Mouse (Mus musculus): ENCODE measurements around the gene Il17c. TPM values are rescaled to one million over a fixed set of nuclear protein-coding genes. Genes with fewer than 3 reads are reported as not detected.

Il17c gene
- total RNA-seq, 2 experiments from 2014 or later, result not detected

- no peak for DNase-seq
Measured at GRCm38 (mm10) chr8:122430646-122431045, 8.8 kb downstream of the Il17c start.

GRCm38 (mm10) chr8:122431694-122432442 is 10.0 kb downstream of the Il17c start:
- DNase-seq, result peak; percentile 39

- peak; percentile 68 for DNase-seq
Measured at GRCm38 (mm10) chr8:122432443-122433268, 10.8 kb downstream of the Il17c start, which contains the start of gene Cyba. Gene Cyba, minus strand, starts transcription at chr8:122432930.

GRCm38 (mm10) chr8:122433269-122433905 is 11.6 kb downstream of the Il17c start:
- no peak for DNase-seq

GRCm38 (mm10) chr8:122435375-122435774 is 13.6 kb downstream of the Il17c start:
- DNase-seq, result no peak

- DNase-seq, result no peak
Measured at GRCm38 (mm10) chr8:122436146-122436545, 14.3 kb downstream of the Il17c start.

- DNase-seq, result no peak
Measured at GRCm38 (mm10) chr8:122436586-122437125, 14.8 kb downstream of the Il17c start.

- DNase-seq, result no peak
Measured at GRCm38 (mm10) chr8:122437708-122438331, 16.0 kb downstream of the Il17c start.

- no peak for DNase-seq
Measured at GRCm38 (mm10) chr8:122439336-122439735, 17.5 kb downstream of the Il17c start.

- no peak for DNase-seq
Measured at GRCm38 (mm10) chr8:122441326-122441725, 19.5 kb downstream of the Il17c start.

- DNase-seq, result no peak
Measured at GRCm38 (mm10) chr8:122442356-122442755, 20.5 kb downstream of the Il17c start.

- DNase-seq, result no peak
Measured at GRCm38 (mm10) chr8:122442781-122443180, 21.0 kb downstream of the Il17c start.

GRCm38 (mm10) chr8:122443262-122444006 is 21.6 kb downstream of the Il17c start, which contains the start of gene Mvd:
Gene Mvd, minus strand, starts transcription at chr8:122443422.
- peak; percentile 97 for DNase-seq

- peak; percentile 84 for DNase-seq
Measured at GRCm38 (mm10) chr8:122444058-122444748, 22.4 kb downstream of the Il17c start.

- no peak for DNase-seq
Measured at GRCm38 (mm10) chr8:122445203-122445602, 23.4 kb downstream of the Il17c start.

- DNase-seq, result no peak
Measured at GRCm38 (mm10) chr8:122451161-122451703, 29.4 kb downstream of the Il17c start.

- DNase-seq, result no peak
Measured at GRCm38 (mm10) chr8:122452154-122452553, 30.3 kb downstream of the Il17c start.

GRCm38 (mm10) chr8:122454409-122454808 is 32.6 kb downstream of the Il17c start:
- DNase-seq, result no peak

- DNase-seq, result no peak
Measured at GRCm38 (mm10) chr8:122457171-122457570, 35.4 kb downstream of the Il17c start.

GRCm38 (mm10) chr8:122459218-122459900 is 37.5 kb downstream of the Il17c start:
- DNase-seq, result no peak

All from gastrocnemius, postnatal 10 days (tissue).